Mouse (Mus musculus) WW6 (cell line): Measurements from ENCODE around the gene Fgfr2.

ENCODE experiments used
- DNase-seq: peaks from one replicate; pipeline ENCODE4 v3.0.0-alpha.2; 2013; ENCODE audit warnings: low read depth, low spot score

Gene Fgfr2

GRCm38 (mm10) chr7:132416866-132417265 is 706.3 kb downstream of the Fgfr2 start:
- no peak for DNase-seq

GRCm38 (mm10) chr7:132415866-132416265 is 707.3 kb downstream of the Fgfr2 start:
- no peak for DNase-seq

GRCm38 (mm10) chr7:132412520-132412919 is 710.6 kb downstream of the Fgfr2 start:
- DNase-seq, result no peak

GRCm38 (mm10) chr7:132411708-132412107 is 711.4 kb downstream of the Fgfr2 start:
- DNase-seq, result no peak

- no peak for DNase-seq
These were observed 712.2 kb downstream of the Fgfr2 start for GRCm38 (mm10) chr7:132410958-132411357.

- DNase-seq, result no peak
These were observed 713.3 kb downstream of the Fgfr2 start for GRCm38 (mm10) chr7:132409890-132410289.

GRCm38 (mm10) chr7:132402377-132403084 is 720.6 kb downstream of the Fgfr2 start:
- no peak for DNase-seq

- DNase-seq, result no peak
These were observed 724.7 kb downstream of the Fgfr2 start for GRCm38 (mm10) chr7:132398487-132398886.

- DNase-seq, result no peak
These were observed 726.4 kb downstream of the Fgfr2 start for GRCm38 (mm10) chr7:132396661-132397322.

GRCm38 (mm10) chr7:132393582-132394175 is 729.5 kb downstream of the Fgfr2 start:
- no peak for DNase-seq

GRCm38 (mm10) chr7:132393014-132393406 is 730.1 kb downstream of the Fgfr2 start:
- DNase-seq, result no peak

GRCm38 (mm10) chr7:132392233-132393013 is 730.7 kb downstream of the Fgfr2 start:
- no peak for DNase-seq

GRCm38 (mm10) chr7:132389473-132389872 is 733.7 kb downstream of the Fgfr2 start:
- DNase-seq, result no peak

- DNase-seq, result no peak
These were observed 735.6 kb downstream of the Fgfr2 start for GRCm38 (mm10) chr7:132387507-132387906.

- DNase-seq, result no peak
These were observed 736.8 kb downstream of the Fgfr2 start for GRCm38 (mm10) chr7:132386316-132386715.

DNA sequence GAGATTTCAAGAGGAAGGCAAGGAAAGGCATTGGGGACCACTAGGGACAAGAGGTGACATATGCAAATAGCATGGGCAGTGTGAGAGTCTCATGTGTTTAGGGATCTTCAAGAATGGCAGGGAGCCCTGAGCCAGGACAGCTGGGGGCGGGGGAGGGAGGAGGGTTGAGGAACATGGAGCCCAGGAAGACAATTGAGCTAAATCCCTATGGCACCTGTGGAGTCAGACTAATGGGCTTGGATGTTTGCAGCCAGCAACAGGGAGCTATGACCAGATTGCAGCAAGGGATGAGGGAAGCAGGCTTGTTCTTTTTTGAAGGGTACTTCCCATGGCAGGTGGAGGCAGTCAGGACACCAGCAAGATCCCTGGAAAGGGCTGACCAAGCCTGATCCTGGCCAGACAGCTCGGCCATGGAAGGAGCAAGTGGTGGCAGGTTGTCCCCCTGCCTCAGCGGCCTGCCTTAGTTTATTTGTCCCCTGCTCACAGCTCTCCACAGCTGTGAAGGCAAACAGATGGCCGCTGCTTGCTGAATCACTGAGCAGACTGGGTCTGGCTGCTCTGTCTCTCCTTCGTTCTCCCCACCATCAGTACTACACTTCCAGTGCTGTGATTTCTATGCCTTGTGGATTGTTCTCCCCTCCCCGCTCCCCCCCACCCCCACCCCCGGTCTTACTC is 737.6 kb downstream of the Fgfr2 start:
- no peak for DNase-seq

DNA sequence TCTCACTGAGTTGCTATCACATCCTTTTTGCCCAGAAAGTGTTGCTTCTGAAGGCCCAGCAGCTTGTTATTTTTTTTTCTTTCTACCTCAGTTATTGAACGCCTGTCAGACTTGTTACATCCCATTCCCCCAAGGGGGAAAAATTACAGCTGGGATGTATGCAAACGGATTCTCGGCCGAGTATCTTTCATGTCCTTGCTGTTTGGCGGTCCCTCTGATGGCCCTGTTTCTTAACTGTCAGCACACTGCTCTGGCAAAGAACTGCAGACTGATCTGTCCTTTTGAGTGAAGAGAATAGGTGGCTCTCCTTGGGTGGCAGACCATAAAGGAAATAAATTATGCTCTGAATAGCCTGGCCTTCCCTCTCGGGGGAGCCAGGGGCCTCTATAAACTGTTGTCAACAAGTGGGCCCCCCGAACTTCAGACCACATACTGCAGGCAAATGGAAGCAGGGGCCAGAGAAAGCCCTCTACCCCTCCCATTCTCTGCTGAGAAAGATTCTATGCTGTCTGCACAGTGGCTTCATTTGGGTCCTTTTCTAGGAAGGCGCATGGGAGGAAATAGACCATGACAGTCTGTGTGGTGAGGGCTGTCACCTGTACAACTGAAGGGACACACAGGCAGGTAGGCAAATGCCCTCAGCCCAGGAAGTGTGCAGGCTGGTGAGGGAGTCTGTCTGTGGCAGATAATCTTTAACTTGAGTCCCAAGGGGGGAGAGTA is 738.3 kb downstream of the Fgfr2 start:
- DNase-seq, result no peak

GRCm38 (mm10) chr7:132380634-132381336 is 742.4 kb downstream of the Fgfr2 start:
- no peak for DNase-seq

DNA sequence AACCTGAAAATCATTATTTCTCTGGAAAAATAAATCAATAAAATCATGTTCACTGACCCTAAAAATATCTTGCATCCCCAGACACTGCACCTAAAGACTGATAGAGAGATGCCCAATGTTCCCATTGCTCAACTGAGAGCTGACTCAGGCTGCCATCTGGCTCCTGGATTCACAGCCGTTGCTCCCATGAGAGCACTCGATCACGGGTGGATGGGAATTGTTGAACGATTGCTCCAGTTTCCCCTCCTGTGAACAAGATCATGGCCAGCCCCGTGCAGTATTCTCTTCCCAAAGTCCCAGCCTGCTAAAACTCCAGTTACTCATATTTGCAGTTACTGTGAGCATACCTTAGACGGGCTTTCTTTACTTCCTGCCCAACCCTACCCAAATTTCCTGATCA is 745.2 kb downstream of the Fgfr2 start:
- DNase-seq, result no peak
